ENCODE assay signal across 8 mouse cellular contexts in genomic region chr2:102804109-102804508, GRCm38 (mm10).
A peak's percentile ranks its signal among the peaks of the same experiment; 100 is the strongest.
DNase-seq lines count a peak whose midpoint lies in the region; ATAC-seq and TF ChIP-seq lines count a peak whose summit lies in the region.

No protein-coding gene starts in this region.

- ATAC-seq in intestine, postnatal 0 days, result no peak
- no peak for ATAC-seq in intestine, embryonic 16.5 days

- WGBS in intestine, postnatal 0 days, result 36% methylated on average over 2 of the region's 2 CpGs
- 32% methylated on average over 2 of the region's 2 CpGs for WGBS in intestine, embryonic 16.5 days

- H3K4me2 ChIP-seq in intestine, postnatal 0 days (replicated peaks; ENCODE audit: low read depth), result no peak overlapping the region
- H3K4me2 ChIP-seq in intestine, embryonic 16.5 days (ENCODE audit: low read depth, low read length), result no peak overlapping the region

- peak; percentile 51 for DNase-seq in A20 (ENCODE audit: low read depth, low spot score)
- no peak for DNase-seq in ES-E14 (ENCODE audit: low read depth, low spot score)
- DNase-seq in heart, postnatal 4 days, result peak; percentile 25
- DNase-seq in thymus, postnatal 25 days, result peak; percentile 25
- DNase-seq in urinary bladder, postnatal 4 days (ENCODE audit: low spot score in 2 of 2), result no peak
- no peak for DNase-seq in left cerebral cortex, adult 8-10 months (ENCODE audit: low spot score in 2 of 2)

- TF ChIP-seq CTCF in intestine, postnatal 0 days (IDR thresholded peaks at IDR 0.05; ENCODE audit: low read depth), result peak; percentile 85

- no peaks in the 10 kb centered on the region for H3K36me3 ChIP-seq in intestine, postnatal 0 days (ENCODE audit: control insufficient read depth, insufficient read depth)
- no peaks in the 10 kb centered on the region for H3K36me3 ChIP-seq in intestine, embryonic 16.5 days (ENCODE audit: control insufficient read depth, insufficient read depth, low read length)
- H3K36me3 ChIP-seq in ES-E14 (ENCODE audit: control insufficient read depth, insufficient read depth, low read length, poor library complexity, severe bottlenecking), result no peaks in the 10 kb centered on the region

- H3K27me3 ChIP-seq in intestine, postnatal 0 days (replicated peaks; ENCODE audit: control insufficient read depth, insufficient read depth, low read length), result no peaks in the 10 kb centered on the region
- no peaks in the 10 kb centered on the region for H3K27me3 ChIP-seq in intestine, embryonic 16.5 days (replicated peaks; ENCODE audit: control insufficient read depth, insufficient read depth, low read length)

- H3K9ac ChIP-seq in intestine, postnatal 0 days (ENCODE audit: low read depth, low read length), result no peak overlapping the region
- H3K9ac ChIP-seq in intestine, embryonic 16.5 days (ENCODE audit: low read depth, low read length), result no peak overlapping the region
- H3K9ac ChIP-seq in ES-E14 (ENCODE audit: insufficient read depth, low read depth, low read length, poor library complexity, severe bottlenecking), result no peak overlapping the region

- H3K27ac ChIP-seq in intestine, postnatal 0 days (ENCODE audit: low read depth, low read length), result no peak overlapping the region
- no peak overlapping the region for H3K27ac ChIP-seq in intestine, embryonic 16.5 days (ENCODE audit: low read length)
- no peak overlapping the region for H3K27ac ChIP-seq in ES-E14 (ENCODE audit: insufficient read depth, low read depth, low read length, poor library complexity, severe bottlenecking)

- no peaks in the 10 kb centered on the region for H3K9me3 ChIP-seq in intestine, postnatal 0 days (ENCODE audit: control insufficient read depth)
- no peaks in the 10 kb centered on the region for H3K9me3 ChIP-seq in intestine, embryonic 16.5 days (ENCODE audit: control insufficient read depth, low read length)
- H3K9me3 ChIP-seq in ES-E14 (ENCODE audit: control insufficient read depth, insufficient read depth, low read depth, low read length), result no peaks in the 10 kb centered on the region

- H3K4me1 ChIP-seq in intestine, postnatal 0 days (replicated peaks; ENCODE audit: control insufficient read depth, insufficient read depth, low read length), result no peaks in the 10 kb centered on the region
- H3K4me1 ChIP-seq in intestine, embryonic 16.5 days (ENCODE audit: control insufficient read depth, insufficient read depth, low read length), result no peaks in the 10 kb centered on the region
- H3K4me1 ChIP-seq in ES-E14 (ENCODE audit: control insufficient read depth in 2 of 2, insufficient read depth in 2 of 2, low read length in 2 of 2, poor library complexity in 1 of 2), result no peaks in the 10 kb centered on the region

- in situ Hi-C loops in ES-E14 (cut with MboI; ENCODE audit: low sequenced_read_pairs in 2 of 2, unreplicated experiment in 2 of 2), result no loop called here

- H3K4me3 ChIP-seq in intestine, postnatal 0 days (ENCODE audit: low read depth, low read length), result no peak overlapping the region
- no peak overlapping the region for H3K4me3 ChIP-seq in intestine, embryonic 16.5 days (ENCODE audit: low read length)
- H3K4me3 ChIP-seq in ES-E14 (ENCODE audit: insufficient read depth in 1 of 2, low read depth in 1 of 2, low read length in 2 of 2, poor library complexity in 1 of 2, severe bottlenecking in 1 of 2), result no peak overlapping the region

TF ChIP-seq in ES-E14, 5 proteins besides CTCF, POLR2A, EP300 and RAD21:
- TF ChIP-seq ZNF384 (IDR thresholded peaks at IDR 0.05; ENCODE audit: low read depth, low read length) (no peak), ZC3H11A (IDR thresholded peaks at IDR 0.05; ENCODE audit: borderline replicate concordance, low read depth, low read length) (0 out of 2 replicates have a peak, but pooled peaks have one; percentile 14)

Comparison
In these comparisons a context has a peak if more than half of its experiments do, and no peak if none do; other contexts are left out.
1. DNase-seq: peak in A20 (single experiment), heart, postnatal 4 days (single experiment) and thymus, postnatal 25 days (single experiment); none in ES-E14 (single experiment), urinary bladder, postnatal 4 days (0 of 2) and left cerebral cortex, adult 8-10 months (0 of 2).